In the genomic region with DNA sequence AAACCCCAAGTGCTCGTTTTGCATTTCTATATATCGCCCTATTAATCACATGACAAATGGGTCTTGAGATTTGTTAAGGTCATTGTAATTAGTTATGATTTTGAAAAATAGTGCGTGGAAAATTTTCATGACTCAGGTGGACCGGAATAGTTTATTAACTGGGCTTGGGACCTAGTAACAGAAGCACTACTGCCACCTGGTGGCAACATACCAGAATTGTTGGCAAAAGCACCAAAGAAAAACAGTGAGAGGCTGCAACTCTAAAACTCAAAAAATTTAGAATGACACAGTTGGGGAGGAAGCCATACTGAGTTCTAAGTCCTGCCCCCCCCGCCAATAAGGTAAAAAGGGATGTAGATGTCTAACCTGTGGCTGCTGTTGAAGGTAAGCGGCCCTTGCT, we compare ENCODE assay signal across 11 mouse cellular contexts. TPM values are rescaled to one million over a fixed set of nuclear protein-coding genes. Genes with fewer than 3 reads are reported as not detected.
A peak's percentile ranks its signal among the peaks of the same experiment; 100 is the strongest.
DNase-seq lines count a peak whose midpoint lies in the region; ATAC-seq and TF ChIP-seq lines count a peak whose summit lies in the region.
"Had no signal": no experiment of that assay in that cellular context is flagged by ENCODE, and none has a peak within 500 bp of the region (broad histone marks: within the 10 kb centered on the region; RNA-seq: fewer than 3 reads in every experiment).

No protein-coding gene starts in this region.

- peak; percentile 39 for DNase-seq in urinary bladder, postnatal 25 days (ENCODE audit: low spot score)
- DNase-seq in urinary bladder, adult 2 months (ENCODE audit: low spot score): no peak
- peak; percentile 31 to 45 for DNase-seq in cerebellum, postnatal 36 days
- DNase-seq in kidney, postnatal 36 days: peak; percentile 27 to 58
- no peak for DNase-seq in stomach, postnatal 0 days (ENCODE audit: low spot score)
- no peak for DNase-seq in ovary, postnatal 10 days (ENCODE audit: low spot score)

- no peak overlapping the region for H3K27ac ChIP-seq in intestine, postnatal 0 days (ENCODE audit: low read depth, low read length)
- H3K27ac ChIP-seq in intestine, embryonic 15.5 days: no peak overlapping the region
- no peak overlapping the region for H3K27ac ChIP-seq in stomach, postnatal 0 days (replicated peaks)
- H3K27ac ChIP-seq: lung, embryonic 15.5 days had no signal

- H3K27me3 ChIP-seq in intestine, postnatal 0 days (replicated peaks; ENCODE audit: control insufficient read depth, insufficient read depth, low read length): no peaks in the 10 kb centered on the region
- H3K27me3 ChIP-seq in intestine, embryonic 15.5 days (replicated peaks): no peaks in the 10 kb centered on the region
- no peaks in the 10 kb centered on the region for H3K27me3 ChIP-seq in stomach, postnatal 0 days (ENCODE audit: control insufficient read depth, insufficient read depth, low read length)
- H3K27me3 ChIP-seq: lung, embryonic 15.5 days had no signal

- H3K9ac ChIP-seq in intestine, postnatal 0 days (ENCODE audit: low read depth, low read length): no peak overlapping the region
- no peak overlapping the region for H3K9ac ChIP-seq in intestine, embryonic 15.5 days
- no peak overlapping the region for H3K9ac ChIP-seq in stomach, postnatal 0 days (ENCODE audit: low read length)
- H3K9ac ChIP-seq: lung, embryonic 15.5 days had no signal

- H3K4me2 ChIP-seq in intestine, postnatal 0 days (replicated peaks; ENCODE audit: low read depth): no peak overlapping the region
- no peak overlapping the region for H3K4me2 ChIP-seq in intestine, embryonic 15.5 days (replicated peaks)
- H3K4me2 ChIP-seq in stomach, postnatal 0 days (replicated peaks; ENCODE audit: low read depth): no peak overlapping the region
- H3K4me2 ChIP-seq: lung, embryonic 15.5 days had no signal

- no peak for ATAC-seq in intestine, postnatal 0 days
- no peak for ATAC-seq in intestine, embryonic 15.5 days
- no peak for ATAC-seq in stomach, postnatal 0 days (ENCODE audit: low FRiP score, low TSS enrichment)

- no peaks in the 10 kb centered on the region for H3K9me3 ChIP-seq in intestine, postnatal 0 days (ENCODE audit: control insufficient read depth)
- no peaks in the 10 kb centered on the region for H3K9me3 ChIP-seq in intestine, embryonic 15.5 days
- no peaks in the 10 kb centered on the region for H3K9me3 ChIP-seq in stomach, postnatal 0 days (ENCODE audit: control insufficient read depth, low read length)
- H3K9me3 ChIP-seq: lung, embryonic 15.5 days had no signal

- TF ChIP-seq CTCF in intestine, postnatal 0 days (IDR thresholded peaks at IDR 0.05; ENCODE audit: low read depth): peak; percentile 70
- peak; percentile 74 for TF ChIP-seq CTCF in stomach, postnatal 0 days (IDR thresholded peaks at IDR 0.05; ENCODE audit: low read depth)

- no peaks in the 10 kb centered on the region for H3K4me1 ChIP-seq in intestine, postnatal 0 days (replicated peaks; ENCODE audit: control insufficient read depth, insufficient read depth, low read length)
- no peaks in the 10 kb centered on the region for H3K4me1 ChIP-seq in intestine, embryonic 15.5 days (replicated peaks)
- H3K4me1 ChIP-seq in stomach, postnatal 0 days (replicated peaks; ENCODE audit: control insufficient read depth, insufficient read depth): no peaks in the 10 kb centered on the region
- H3K4me1 ChIP-seq: lung, embryonic 15.5 days had no signal

- no peak for TF ChIP-seq EP300 in stomach, postnatal 0 days (optimal IDR thresholded peaks at IDR 0.05)

- no peak overlapping the region for H3K4me3 ChIP-seq in intestine, postnatal 0 days (ENCODE audit: low read depth, low read length)
- H3K4me3 ChIP-seq in intestine, embryonic 15.5 days (replicated peaks): no peak overlapping the region
- H3K4me3 ChIP-seq in stomach, postnatal 0 days (ENCODE audit: low read depth, low read length): no peak overlapping the region
- H3K4me3 ChIP-seq: erythroblast, embryonic 14.5 days; lung, embryonic 15.5 days had no signal

- WGBS in intestine, postnatal 0 days: 60% methylated on average over 6 of the region's 6 CpGs
- 47% methylated on average over 6 of the region's 6 CpGs for WGBS in intestine, embryonic 15.5 days
- WGBS in stomach, postnatal 0 days: 53% methylated on average over 6 of the region's 6 CpGs

- H3K36me3 ChIP-seq in intestine, postnatal 0 days (ENCODE audit: control insufficient read depth, insufficient read depth): no peaks in the 10 kb centered on the region
- H3K36me3 ChIP-seq in intestine, embryonic 15.5 days: no peaks in the 10 kb centered on the region
- H3K36me3 ChIP-seq in stomach, postnatal 0 days (ENCODE audit: control insufficient read depth, insufficient read depth, low read length): no peaks in the 10 kb centered on the region
- H3K36me3 ChIP-seq: lung, embryonic 15.5 days had no signal

RNA-seq across cellular contexts. Expression of gene Tbc1d21, which starts 0.6 kb away (rescaled TPM):
- polyA plus RNA-seq in intestine, postnatal 0 days (2015; fragmentation: Nextera tagmentation; extraction: Ambion mirVana): not detected in 2 replicates
- not detected in 2 replicates for polyA plus RNA-seq in intestine, embryonic 15.5 days (2015; fragmentation: Nextera tagmentation; extraction: Ambion mirVana)
- not detected in 2 replicates for polyA plus RNA-seq in urinary bladder, adult 2 months (2012; rRNA removed)
- polyA plus RNA-seq in stomach, postnatal 0 days (2015; fragmentation: Nextera tagmentation; extraction: Ambion mirVana): not detected in 2 replicates
- polyA plus RNA-seq: erythroblast, embryonic 14.5 days; lung, embryonic 15.5 days; stomach, embryonic 14.5 days had no signal

RNA-seq across cellular contexts. Expression of gene Loxl1, which starts 56.7 kb away (rescaled TPM):
- 21.6 and 23.8 TPM in 2 replicates for polyA plus RNA-seq in intestine, postnatal 0 days (2015; fragmentation: Nextera tagmentation; extraction: Ambion mirVana)
- polyA plus RNA-seq in intestine, embryonic 15.5 days (2015; fragmentation: Nextera tagmentation; extraction: Ambion mirVana): 34.1 and 36.2 TPM in 2 replicates
- polyA plus RNA-seq in urinary bladder, adult 2 months (2012; rRNA removed): 56.0 and 68.7 TPM in 2 replicates
- polyA plus RNA-seq in stomach, postnatal 0 days (2015; fragmentation: Nextera tagmentation; extraction: Ambion mirVana): 49.3 and 63.7 TPM in 2 replicates

Comparison
In these comparisons a context has a peak if more than half of its experiments do, and no peak if none do; other contexts are left out.
1. DNase-seq: peak in urinary bladder, postnatal 25 days (single experiment), cerebellum, postnatal 36 days (2 of 2) and kidney, postnatal 36 days (2 of 2); none in urinary bladder, adult 2 months (single experiment), stomach, postnatal 0 days (single experiment) and ovary, postnatal 10 days (single experiment).